Mouse (Mus musculus) heart, postnatal 0 days (tissue): ENCODE results near the gene Cyp2c23. TPM values are rescaled to one million over a fixed set of nuclear protein-coding genes. Genes with fewer than 3 reads are reported as not detected.

Experiments used
- ATAC-seq: fragments of 200-750 bp; cut with Nextera tagmentation; 2 replicates; pipeline ENCODE4 v1.8.0; 2017; ENCODE audit warnings: low read depth, moderate number of reproducible peaks, moderate library complexity; ENCODE audit not compliant: insufficient read depth
- DNase-seq: peaks from one replicate; pipeline ENCODE4 v3.0.0-alpha.2; 2016; ENCODE audit warnings: low spot score
- H3K27ac ChIP-seq: fragments of 300-500 bp; sonication (generic); 2 replicates; pipeline ENCODE4 v1.5.1; 2014; ENCODE audit warnings: low read depth, mild to moderate bottlenecking
- H3K27me3 ChIP-seq: fragments of 300-500 bp; sonication (generic); 2 replicates; pipeline ENCODE4 v1.6.1; 2014; ENCODE audit warnings: low read length, mixed read lengths; ENCODE audit not compliant: control insufficient read depth, insufficient read depth
- H3K36me3 ChIP-seq: fragments of 300-500 bp; sonication (generic); replicated peaks from 2 replicates; pipeline ENCODE4 v1.6.1; 2014; ENCODE audit warnings: low read length, mixed read lengths; ENCODE audit not compliant: control insufficient read depth, insufficient read depth
- H3K4me1 ChIP-seq: fragments of 300-500 bp; sonication (generic); 2 replicates; pipeline ENCODE4 v1.6.1; 2014; ENCODE audit warnings: antibody characterized with exemption; ENCODE audit not compliant: control insufficient read depth, insufficient read depth
- H3K4me2 ChIP-seq: fragments of 300-500 bp; sonication (generic); 2 replicates; pipeline ENCODE4 v1.6.1; 2014; ENCODE audit warnings: low read depth, mild to moderate bottlenecking, low read length, moderate library complexity
- H3K4me3 ChIP-seq: fragments of 300-500 bp; sonication (generic); 2 replicates; pipeline ENCODE4 v1.5.1; 2014; ENCODE audit warnings: low read depth, low read length
- H3K9ac ChIP-seq: fragments of 300-500 bp; sonication (generic); replicated peaks from 2 replicates; pipeline ENCODE4 v1.6.1; 2014; ENCODE audit warnings: low read depth, low read length, mixed read lengths
- H3K9me3 ChIP-seq: fragments of 300-500 bp; sonication (generic); replicated peaks from 2 replicates; pipeline ENCODE4 v1.6.1; 2016; ENCODE audit warnings: low read length; ENCODE audit not compliant: control insufficient read depth
- CTCF ChIP-seq: IDR thresholded peaks from 2 replicates; pipeline ENCODE4 v1.5.1; 2016; ENCODE audit warnings: antibody characterized with exemption, control low read depth, low read depth
- EP300 ChIP-seq: IDR thresholded peaks from 2 replicates; pipeline ENCODE4 v1.6.1; 2016; ENCODE audit warnings: antibody characterized with exemption, low read depth
- WGBS: fragments of 180-500 bp; shearing (Covaris S2); extraction: QIAGEN DNeasy Blood & Tissue Kit; methylation state at CpG from one replicate; pipeline ENCODE4 v1.1.7; 2014; 5-methylcytosine and 5-hydroxymethylcytosine counted together
- polyA plus RNA-seq: library from polyadenylated mRNA; unstranded; fragments of >200 nt; fragmentation: Nextera tagmentation; extraction: Ambion mirVana; gene quantifications from 2 replicates; pipeline ENCODE4 v1.2.1, GENCODE M21; 2015
- total RNA-seq: library from RNA; depleted of rRNA; stranded (reverse); fragments of >200 nt; gene quantifications from 2 replicates; pipeline ENCODE4 v1.2.3, GENCODE M21; 2014; ENCODE audit warnings: low replicate concordance

The Cyp2c23 gene
- total and polyA plus RNA-seq, 2 experiments from 2014 or later = not detected

DNA sequence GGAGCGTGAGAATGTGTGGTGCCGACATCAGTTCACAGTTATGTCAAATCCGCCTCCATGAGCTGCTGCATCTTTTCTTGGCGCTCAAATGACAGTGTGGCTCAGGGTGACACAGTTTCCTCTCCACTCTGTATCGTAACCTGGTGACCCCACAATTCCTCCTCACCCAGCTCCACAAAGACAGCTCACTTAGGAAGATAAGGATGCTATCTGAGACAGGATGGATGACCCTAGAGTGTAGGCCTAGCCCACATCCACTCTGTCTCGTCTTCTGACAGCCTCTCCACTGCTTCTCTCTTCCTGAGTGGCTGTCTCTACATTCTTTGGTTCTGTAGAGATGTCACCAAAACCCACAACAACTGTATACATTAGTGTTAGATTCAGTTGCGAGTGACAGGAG lies 33.6 kb downstream of the Cyp2c23 start:
- DNase-seq (no peak), ATAC-seq (no peak)
- no peak overlapping the region for H3K4me2 ChIP-seq
- WGBS = 25% methylated on average over 7 of the region's 7 CpGs
- no peaks in the 10 kb centered on the region for H3K36me3 ChIP-seq
- no peaks in the 10 kb centered on the region for H3K9me3 ChIP-seq
- no peak overlapping the region for H3K4me3 ChIP-seq
- no peak overlapping the region for H3K9ac ChIP-seq
- H3K27me3 ChIP-seq = no peaks in the 10 kb centered on the region
- TF ChIP-seq CTCF (no peak), EP300 (no peak)
- H3K27ac ChIP-seq = no peak overlapping the region
- H3K4me1 ChIP-seq = 0 out of 2 replicates have a peak, but pooled peaks cover 4% of the 10 kb centered on the region

DNA sequence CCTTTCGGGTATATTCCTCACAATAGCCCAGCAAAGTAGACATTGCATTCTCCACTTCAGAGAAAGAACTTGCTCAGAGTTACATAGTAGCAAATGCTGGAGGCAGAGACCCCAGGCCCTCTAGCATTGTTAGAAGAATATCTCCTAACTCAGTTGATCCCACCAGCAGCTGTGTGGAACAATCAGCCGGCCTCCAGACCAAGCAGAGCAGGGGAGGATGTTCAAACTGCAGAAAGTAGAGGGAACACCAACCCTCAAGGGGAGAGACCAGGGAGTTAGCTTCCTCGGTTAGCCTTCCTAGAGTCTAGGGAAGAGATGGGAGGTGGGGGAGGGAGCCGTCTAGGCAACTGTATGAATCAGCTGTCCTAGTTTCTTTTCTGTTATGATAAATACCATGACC lies 36.5 kb downstream of the Cyp2c23 start:
- no peak overlapping the region for H3K4me2 ChIP-seq
- no peaks in the 10 kb centered on the region for H3K27me3 ChIP-seq
- no peak overlapping the region for H3K27ac ChIP-seq
- 0 out of 2 replicates have a peak, but pooled peaks cover 4% of the 10 kb centered on the region for H3K4me1 ChIP-seq
- no peak for DNase-seq
- 61% methylated on average over 4 of the region's 4 CpGs for WGBS
- TF ChIP-seq EP300 (no peak), CTCF (no peak)
- no peak overlapping the region for H3K9ac ChIP-seq
- no peaks in the 10 kb centered on the region for H3K9me3 ChIP-seq
- ATAC-seq = no peak
- H3K4me3 ChIP-seq = no peak overlapping the region
- no peaks in the 10 kb centered on the region for H3K36me3 ChIP-seq

DNA sequence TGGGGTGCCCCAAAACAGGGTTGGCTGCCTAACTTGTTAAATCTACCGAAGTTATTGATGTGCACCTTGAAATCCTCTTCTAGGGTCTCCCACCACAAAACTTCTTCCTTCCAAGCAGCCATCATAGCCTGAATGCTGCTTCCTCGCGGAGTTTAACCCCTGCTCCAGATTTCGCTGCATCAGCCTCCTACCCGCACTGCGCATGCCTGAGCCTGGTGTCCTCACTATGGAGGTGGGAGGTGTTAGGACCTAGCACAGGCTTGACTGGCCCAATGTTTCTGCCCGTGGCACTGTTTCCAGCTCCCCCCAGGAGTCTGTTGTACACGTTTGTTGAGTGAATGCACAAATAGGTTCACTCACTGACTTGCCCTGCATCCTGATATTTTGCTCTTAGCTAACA lies 38.6 kb downstream of the Cyp2c23 start:
- H3K4me2 ChIP-seq = no peak overlapping the region
- no peak for DNase-seq
- H3K36me3 ChIP-seq = no peaks in the 10 kb centered on the region
- no peaks in the 10 kb centered on the region; the same call in 1 of the 2 replicates for H3K27me3 ChIP-seq
- TF ChIP-seq CTCF = no peak
- TF ChIP-seq EP300 = no peak
- WGBS = 75% methylated on average over 8 of the region's 8 CpGs
- ATAC-seq = no peak
- H3K4me1 ChIP-seq = 0 out of 2 replicates have a peak, but pooled peaks cover 1% of the 10 kb centered on the region
- no peak overlapping the region for H3K9ac ChIP-seq
- no peaks in the 10 kb centered on the region for H3K9me3 ChIP-seq
- no peak overlapping the region for H3K4me3 ChIP-seq
- no peak overlapping the region for H3K27ac ChIP-seq

DNA sequence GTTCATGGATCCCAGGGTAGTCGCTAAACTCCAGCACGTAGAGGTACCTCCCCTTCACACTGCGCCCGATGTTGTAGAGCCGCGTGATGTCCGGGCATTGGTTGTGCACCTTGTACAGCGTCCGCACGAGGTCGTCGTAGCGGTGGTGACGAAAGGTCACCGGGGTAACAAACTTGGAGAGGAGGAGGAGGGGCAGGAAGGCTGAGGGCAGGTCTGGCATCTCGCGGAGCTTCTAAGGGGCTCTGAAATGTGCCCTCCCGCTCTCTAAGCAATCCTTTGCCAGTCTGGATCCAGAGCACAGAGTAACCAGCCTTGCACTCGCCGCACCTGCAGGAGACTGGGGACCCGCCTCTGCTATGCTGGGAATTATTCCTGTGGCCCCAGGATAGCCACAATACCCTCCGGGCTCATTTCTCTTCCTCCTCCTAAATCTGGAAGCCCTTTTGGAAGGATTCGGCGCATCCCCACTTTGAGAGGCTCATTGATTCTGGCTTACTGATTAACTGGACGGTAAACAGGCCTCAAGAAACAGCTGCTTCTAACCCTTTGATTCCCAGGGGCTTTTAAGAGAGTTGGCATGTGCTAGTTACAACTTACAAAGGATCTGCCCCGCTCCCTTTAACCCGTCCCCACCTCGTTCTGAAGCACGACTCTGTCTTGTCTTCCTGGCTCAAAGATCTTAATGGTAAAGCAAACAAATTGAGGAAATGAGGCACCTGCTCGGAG lies 42.8 kb downstream of the Cyp2c23 start, which contains the start of gene Cpn1:
TSS of gene Cpn1 (minus strand) at position 488 of the 726 bp plus-strand sequence.
- ATAC-seq (peak; percentile 44; the same call in 1 of the 2 replicates), DNase-seq (no peak)
- no peak within 1 kb of the TSS for H3K27ac ChIP-seq
- no peaks in the 10 kb centered on the region for H3K9me3 ChIP-seq
- WGBS = 25% methylated on average over 30 of the region's 30 CpGs
- H3K4me2 ChIP-seq = peak within 1 kb of the TSS; percentile 22; the same call in 1 of the 2 replicates
- no peaks in the 10 kb centered on the region for H3K36me3 ChIP-seq
- H3K27me3 ChIP-seq = peaks cover 3% of the 10 kb centered on the region; the same call in 1 of the 2 replicates
- no peak for TF ChIP-seq CTCF
- TF ChIP-seq EP300 = no peak
- H3K4me3 ChIP-seq = no peak within 1 kb of the TSS
- no peaks in the 10 kb centered on the region for H3K4me1 ChIP-seq
- H3K9ac ChIP-seq = no peak within 1 kb of the TSS

DNA sequence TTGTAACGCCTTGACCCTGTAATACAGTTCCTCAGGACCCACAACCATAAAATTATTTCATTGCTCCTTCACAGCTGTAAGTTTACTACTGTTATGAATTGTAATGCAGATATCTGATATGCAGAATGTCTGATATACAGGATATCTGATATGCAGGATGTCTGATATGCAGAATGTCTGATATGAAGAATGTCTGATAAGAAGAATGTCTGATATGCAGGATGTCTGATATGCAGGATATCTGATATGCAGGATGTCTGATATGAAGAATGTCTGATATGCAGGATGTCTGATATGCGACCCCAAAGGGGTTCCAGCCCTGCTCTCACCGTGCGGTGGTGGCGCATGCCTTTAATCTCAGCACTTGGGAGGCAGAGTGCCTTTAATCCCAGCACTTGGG lies 47.0 kb downstream of the Cyp2c23 start:
- DNase-seq (no peak), ATAC-seq (no peak)
- WGBS = 67% methylated on average over 5 of the region's 5 CpGs
- no peaks in the 10 kb centered on the region for H3K9me3 ChIP-seq
- no peaks in the 10 kb centered on the region for H3K36me3 ChIP-seq
- TF ChIP-seq EP300 (no peak), CTCF (no peak)
- no peak overlapping the region for H3K9ac ChIP-seq
- H3K4me3 ChIP-seq = no peak overlapping the region
- H3K27me3 ChIP-seq = peaks cover 3% of the 10 kb centered on the region; the same call in 1 of the 2 replicates
- no peak overlapping the region for H3K27ac ChIP-seq
- no peak overlapping the region for H3K4me2 ChIP-seq
- H3K4me1 ChIP-seq = no peaks in the 10 kb centered on the region

DNA sequence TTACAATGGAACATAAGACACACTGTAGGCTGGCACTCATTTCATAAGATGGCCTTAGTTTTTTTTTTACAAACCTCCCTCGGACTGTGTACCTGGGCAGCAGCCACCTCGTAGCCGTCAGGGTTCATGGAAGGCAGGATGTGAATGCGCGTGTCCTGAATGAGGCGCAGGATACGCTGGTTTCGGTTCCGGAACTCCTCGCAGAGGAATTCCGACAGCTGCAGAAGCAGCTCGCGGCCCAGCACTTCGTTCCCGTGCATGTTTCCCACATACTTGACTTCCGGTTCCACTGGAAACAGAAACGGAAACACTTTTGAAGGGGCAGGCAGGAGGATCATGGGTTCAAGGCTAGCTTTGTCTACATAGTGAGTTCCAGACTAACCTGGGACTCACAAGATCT lies 48.3 kb downstream of the Cyp2c23 start:
- H3K36me3 ChIP-seq = no peaks in the 10 kb centered on the region
- H3K9ac ChIP-seq = no peak overlapping the region
- no peak overlapping the region for H3K27ac ChIP-seq
- 83% methylated on average over 17 of the region's 17 CpGs for WGBS
- no peaks in the 10 kb centered on the region for H3K9me3 ChIP-seq
- DNase-seq (no peak), ATAC-seq (no peak)
- 0 out of 2 replicates have a peak, but pooled peaks cover 3% of the 10 kb centered on the region for H3K27me3 ChIP-seq
- TF ChIP-seq CTCF = no peak
- no peak for TF ChIP-seq EP300
- H3K4me1 ChIP-seq = no peaks in the 10 kb centered on the region
- H3K4me3 ChIP-seq = no peak overlapping the region
- no peak overlapping the region for H3K4me2 ChIP-seq
